Mouse (Mus musculus) cerebellum, adult 2 months (tissue): ENCODE measurements around the gene 2010300C02Rik.

Experiments used
- CTCF ChIP-seq: fragments of 200-500 bp; IDR thresholded peaks from 2 replicates; pipeline ENCODE4 v1.5.1; 2011; ENCODE audit warnings: low read depth, mild to moderate bottlenecking, control low read depth, low read length, moderate library complexity, borderline replicate concordance; ENCODE audit not compliant: insufficient read depth
- POLR2A ChIP-seq: fragments of 200-500 bp; IDR thresholded peaks from 2 replicates; pipeline ENCODE4 v1.6.1; 2011; ENCODE audit warnings: low read length, control low read depth, borderline replicate concordance; ENCODE audit not compliant: insufficient read depth

- TF ChIP-seq POLR2A (no peak), CTCF (no peak)
These were observed 153.5 kb downstream of the 2010300C02Rik start for GRCm38 (mm10) chr1:37566344-37566743.
